Mouse (Mus musculus) lung, postnatal 0 days (tissue): ENCODE data around the gene Dnajb3.

Experiments
- CTCF ChIP-seq: IDR thresholded peaks from 2 replicates; pipeline ENCODE4 v1.5.1; 2016; ENCODE audit warnings: antibody characterized with exemption, mild to moderate bottlenecking
- EP300 ChIP-seq: IDR thresholded peaks from 2 replicates; pipeline ENCODE4 v1.6.1; 2016; ENCODE audit warnings: antibody characterized with exemption, mild to moderate bottlenecking, control low read depth

GRCm38 (mm10) chr1:88158430-88158829, 47.2 kb downstream of the Dnajb3 start:
- TF ChIP-seq CTCF (no peak), EP300 (no peak)
